Mouse (Mus musculus) Patski (cell line): ENCODE results near the gene Cdk12. TPM values are rescaled to one million over a fixed set of nuclear protein-coding genes. Genes with fewer than 3 reads are reported as not detected.
"Not testable (repeated sequence)": the region's sequence is repeated elsewhere in the genome, so short reads cannot be mapped to it uniquely, and the experiment has no call there.

ENCODE experiments used
- ATAC-seq: fragments of 100-300 bp; one replicate; pipeline ENCODE4 v1.8.0; 2021
- CTCF ChIA-PET: fragments of 350-600 bp; sonication (Branson Sonifier 250); formaldehyde crosslinking; loops from one replicate; lab custom pipeline; 2022; ENCODE audit warnings: inconsistent platforms; lab: Charles Lee
- POLR2A ChIA-PET: fragments of 350-600 bp; sonication (Branson Sonifier 250); formaldehyde crosslinking; loops from one replicate; lab custom pipeline; 2022; ENCODE audit warnings: antibody characterized with exemption, inconsistent platforms; lab: Charles Lee
- DNase-seq: peaks from one replicate; pipeline ENCODE4 v3.0.0-alpha.2; 2011; ENCODE audit warnings: low read depth, low spot score
- H3K27me3 ChIP-seq: fragments of 371-371 bp; one replicate; pipeline ENCODE4 v1.5.1; 2021
- CTCF ChIP-seq: fragments of 100-300 bp; IDR thresholded peaks from one replicate; pipeline ENCODE4 v1.5.1; 2021
- in situ Hi-C: fragments of 300-500 bp; cut with MboI; formaldehyde crosslinking; loops from 3 replicates; pipeline ENCODE4 v1.11.1; 2018; ENCODE audit warnings: low pct_unique_long_range_greater_than_20kb, mixed read lengths
- polyA plus RNA-seq: library from polyadenylated mRNA; unstranded; gene quantifications from one replicate; pipeline ENCODE4 v1.2.3, GENCODE M21; 2021

Cdk12 gene
- polyA plus RNA-seq, 1 experiment from 2014 or later = 24.8 TPM

GRCm38 (mm10) chr11:98203931-98204421 is 1.1 kb downstream of the Cdk12 start:
- no peak for DNase-seq
- CTCF ChIA-PET = no interaction called here

GRCm38 (mm10) chr11:98205463-98205862 is 2.6 kb downstream of the Cdk12 start:
- ChIA-PET POLR2A (no interaction called here), CTCF (interaction anchor here (1.1 kb wide), 1 partner anchor 17 kb away, joined by 3 read pairs; no protein-coding TSS in a partner anchor)
- ATAC-seq (no peak), DNase-seq (no peak)
- no peaks in the 10 kb centered on the region for H3K27me3 ChIP-seq
- no peak for TF ChIP-seq CTCF
- in situ Hi-C loops = no loop called here

More at GRCm38 (mm10) chr11:98203931-98204421, 1.1 kb downstream of the Cdk12 start:
- ATAC-seq = no peak
- POLR2A ChIA-PET = interaction anchor here (0.8 to 1.2 kb wide), 2 partner anchors 10 to 11 kb away, joined by 3 read pairs; no protein-coding TSS in a partner anchor
- H3K27me3 ChIP-seq = no peaks in the 10 kb centered on the region
- in situ Hi-C loops = no loop called here
- no peak for TF ChIP-seq CTCF

GRCm38 (mm10) chr11:98206281-98206680 is 3.4 kb downstream of the Cdk12 start:
- ChIA-PET POLR2A (interaction anchor here (0.9 kb wide), 1 partner anchor 50 kb away, joined by 3 read pairs; no protein-coding TSS in a partner anchor), CTCF (interaction anchor here (1.1 to 1.4 kb wide), 2 partner anchors 16 to 25 kb away, joined by 3 read pairs; no protein-coding TSS in a partner anchor)
- H3K27me3 ChIP-seq, DNase-seq, ATAC-seq, in situ Hi-C loops: not testable (repeated sequence)

GRCm38 (mm10) chr11:98209661-98210060 is 6.8 kb downstream of the Cdk12 start:
- in situ Hi-C loops, DNase-seq, POLR2A ChIA-PET, CTCF ChIA-PET, ATAC-seq, H3K27me3 ChIP-seq: not testable (repeated sequence)

GRCm38 (mm10) chr11:98213311-98213710 is 10.5 kb downstream of the Cdk12 start:
- CTCF ChIA-PET = no interaction called here
- ATAC-seq (no peak), DNase-seq (no peak)
- POLR2A ChIA-PET = no interaction called here
- no peaks in the 10 kb centered on the region for H3K27me3 ChIP-seq
- in situ Hi-C loops = no loop called here
- TF ChIP-seq CTCF = no peak

GRCm38 (mm10) chr11:98226349-98226748 is 23.5 kb downstream of the Cdk12 start:
- ATAC-seq = no peak
- ChIA-PET POLR2A (no interaction called here), CTCF (no interaction called here)
- H3K27me3 ChIP-seq = no peaks in the 10 kb centered on the region
- no peak for DNase-seq
- TF ChIP-seq CTCF = no peak
- in situ Hi-C loops = no loop called here

GRCm38 (mm10) chr11:98238416-98238815 is 35.6 kb downstream of the Cdk12 start:
- no peaks in the 10 kb centered on the region for H3K27me3 ChIP-seq
- ChIA-PET CTCF (interaction anchor here (1.5 kb wide), 1 partner anchor 9 kb away, joined by 3 read pairs; no protein-coding TSS in a partner anchor), POLR2A (no interaction called here)
- ATAC-seq = no peak
- TF ChIP-seq CTCF = peak; percentile 23
- in situ Hi-C loops = no loop called here
- DNase-seq = no peak

- DNase-seq (peak; percentile 24), ATAC-seq (no peak)
- no peak for TF ChIP-seq CTCF
- H3K27me3 ChIP-seq = no peaks in the 10 kb centered on the region
- POLR2A ChIA-PET = no interaction called here
- CTCF ChIA-PET = interaction anchor here (1.5 kb wide), 1 partner anchor 9 kb away, joined by 3 read pairs; no protein-coding TSS in a partner anchor
- in situ Hi-C loops = no loop called here
Observed at GRCm38 (mm10) chr11:98238995-98239394, 36.1 kb downstream of the Cdk12 start.

- H3K27me3 ChIP-seq, ATAC-seq, in situ Hi-C loops, DNase-seq: not testable (repeated sequence)
- POLR2A ChIA-PET = interaction anchor here (1.6 kb wide), 1 partner anchor 10 kb away, joined by 7 read pairs; no protein-coding TSS in a partner anchor
- TF ChIP-seq CTCF = peak; percentile 53
- CTCF ChIA-PET = interaction anchor here (0.9 kb wide), 1 partner anchor 25 kb away, joined by 3 read pairs; no protein-coding TSS in a partner anchor
Observed at GRCm38 (mm10) chr11:98242910-98243309, 40.1 kb downstream of the Cdk12 start.

GRCm38 (mm10) chr11:98244415-98244814 is 41.6 kb downstream of the Cdk12 start:
- POLR2A ChIA-PET = no interaction called here
- no peak for DNase-seq
- H3K27me3 ChIP-seq = no peaks in the 10 kb centered on the region
- in situ Hi-C loops = no loop called here
- CTCF ChIA-PET = interaction anchor here (1.1 kb wide), 1 partner anchor 9 kb away, joined by 4 read pairs; no protein-coding TSS in a partner anchor
- no peak for TF ChIP-seq CTCF
- ATAC-seq = no peak

- peak; percentile 39 for TF ChIP-seq CTCF
- CTCF ChIA-PET = interaction anchor here (0.7 to 2.0 kb wide), 4 partner anchors 9 to 95 kb away, joined by 3 to 9 read pairs (median 5); no protein-coding TSS in a partner anchor
- POLR2A ChIA-PET = interaction anchor here (0.5 kb wide), 1 partner anchor 229 kb away, joined by 3 read pairs; no protein-coding TSS in a partner anchor
Observed at GRCm38 (mm10) chr11:98247325-98247724, 44.5 kb downstream of the Cdk12 start.

More at GRCm38 (mm10) chr11:98247325-98247724, 44.5 kb downstream of the Cdk12 start:
- in situ Hi-C loops = no loop called here
- no peak for ATAC-seq
- H3K27me3 ChIP-seq = no peaks in the 10 kb centered on the region
- no peak for DNase-seq
